Mouse (Mus musculus) spleen, adult 12 weeks (tissue): Measurements from ENCODE around the gene Lhfpl3.

Source experiments
- DNase-seq: peaks from one replicate; pipeline ENCODE4 v3.0.0; 2022; ENCODE audit warnings: low spot score

Lhfpl3 gene

GRCm38 (mm10) chr5:22928746-22929145 lies 182.9 kb downstream of the Lhfpl3 start:
- DNase-seq = no peak

- no peak for DNase-seq
Measured at GRCm38 (mm10) chr5:22943306-22943705, 197.4 kb downstream of the Lhfpl3 start.

- no peak for DNase-seq
Measured at GRCm38 (mm10) chr5:22963300-22963699, 217.4 kb downstream of the Lhfpl3 start.

GRCm38 (mm10) chr5:22986771-22987170 lies 240.9 kb downstream of the Lhfpl3 start:
- DNase-seq = no peak

GRCm38 (mm10) chr5:22999811-23000210 lies 254.0 kb downstream of the Lhfpl3 start:
- DNase-seq = no peak

- DNase-seq = no peak
Measured at GRCm38 (mm10) chr5:23003123-23003797, 257.4 kb downstream of the Lhfpl3 start.

GRCm38 (mm10) chr5:23006207-23006606 lies 260.3 kb downstream of the Lhfpl3 start:
- no peak for DNase-seq

GRCm38 (mm10) chr5:23010460-23010859 lies 264.6 kb downstream of the Lhfpl3 start:
- no peak for DNase-seq

GRCm38 (mm10) chr5:23013997-23014396 lies 268.1 kb downstream of the Lhfpl3 start:
- DNase-seq = no peak

GRCm38 (mm10) chr5:23015587-23016335 lies 269.9 kb downstream of the Lhfpl3 start:
- no peak for DNase-seq

GRCm38 (mm10) chr5:23034944-23035726 lies 289.3 kb downstream of the Lhfpl3 start:
- DNase-seq = no peak

- no peak for DNase-seq
Measured at GRCm38 (mm10) chr5:23035727-23036029, 289.8 kb downstream of the Lhfpl3 start.

- DNase-seq = no peak
Measured at GRCm38 (mm10) chr5:23040429-23040828, 294.6 kb downstream of the Lhfpl3 start.

GRCm38 (mm10) chr5:23042862-23043261 lies 297.0 kb downstream of the Lhfpl3 start:
- no peak for DNase-seq

- DNase-seq = no peak
Measured at GRCm38 (mm10) chr5:23049083-23049663, 303.3 kb downstream of the Lhfpl3 start.

GRCm38 (mm10) chr5:23051458-23051857 lies 305.6 kb downstream of the Lhfpl3 start:
- no peak for DNase-seq

- no peak for DNase-seq
Measured at GRCm38 (mm10) chr5:23094894-23095293, 349.0 kb downstream of the Lhfpl3 start.

GRCm38 (mm10) chr5:23106536-23106935 lies 360.7 kb downstream of the Lhfpl3 start:
- no peak for DNase-seq

- no peak for DNase-seq
Measured at GRCm38 (mm10) chr5:23111307-23111706, 365.4 kb downstream of the Lhfpl3 start.

- no peak for DNase-seq
Measured at GRCm38 (mm10) chr5:23114249-23114648, 368.4 kb downstream of the Lhfpl3 start.

- no peak for DNase-seq
Measured at GRCm38 (mm10) chr5:23126851-23127250, 381.0 kb downstream of the Lhfpl3 start.

- DNase-seq = no peak
Measured at GRCm38 (mm10) chr5:23140183-23140921, 394.5 kb downstream of the Lhfpl3 start.
